Mouse (Mus musculus) liver, embryonic 15.5 days (tissue): Measurements from ENCODE around the gene Igfbp6. TPM values are rescaled to one million over a fixed set of nuclear protein-coding genes. Genes with fewer than 3 reads are reported as not detected.
A peak's percentile ranks its signal among the peaks of the same experiment; 100 is the strongest.
"Not testable (repeated sequence)": the region's sequence is repeated elsewhere in the genome, so short reads cannot be mapped to it uniquely, and the experiment has no call there.

Source experiments
- ATAC-seq: fragments of 200-750 bp; cut with Nextera tagmentation; 2 replicates; pipeline ENCODE4 v1.8.0; 2017; ENCODE audit warnings: moderate number of reproducible peaks, mild to moderate bottlenecking, moderate library complexity; ENCODE audit not compliant: insufficient read depth
- H3K27ac ChIP-seq: fragments of 300-500 bp; sonication (generic); replicated peaks from 2 replicates; pipeline ENCODE4 v1.5.1; 2015; ENCODE audit warnings: mild to moderate bottlenecking, inconsistent platforms
- H3K27me3 ChIP-seq: fragments of 300-500 bp; sonication (generic); 2 replicates; pipeline ENCODE4 v1.6.1; 2015; ENCODE audit warnings: mild to moderate bottlenecking, inconsistent platforms
- H3K36me3 ChIP-seq: fragments of 300-500 bp; sonication (generic); replicated peaks from 2 replicates; pipeline ENCODE4 v1.6.1; 2015; ENCODE audit warnings: moderate library complexity, mild to moderate bottlenecking, inconsistent platforms
- H3K4me1 ChIP-seq: fragments of 300-500 bp; sonication (generic); replicated peaks from 2 replicates; pipeline ENCODE4 v1.6.1; 2015; ENCODE audit warnings: inconsistent platforms
- H3K4me2 ChIP-seq: fragments of 300-500 bp; sonication (generic); 2 replicates; pipeline ENCODE4 v1.6.1; 2015; ENCODE audit warnings: moderate library complexity, mild to moderate bottlenecking, inconsistent platforms
- H3K4me3 ChIP-seq: fragments of 300-500 bp; sonication (generic); replicated peaks from 2 replicates; pipeline ENCODE4 v1.5.1; 2015; ENCODE audit warnings: mild to moderate bottlenecking, inconsistent platforms
- H3K9ac ChIP-seq: fragments of 300-500 bp; sonication (generic); 2 replicates; pipeline ENCODE4 v1.6.1; 2015; ENCODE audit warnings: moderate library complexity, mild to moderate bottlenecking, inconsistent platforms
- H3K9me3 ChIP-seq: fragments of 300-500 bp; sonication (generic); replicated peaks from 2 replicates; pipeline ENCODE4 v1.6.1; 2016; ENCODE audit warnings: inconsistent platforms
- WGBS: fragments of 180-500 bp; shearing (Covaris S2); methylation state at CpG from one replicate; pipeline ENCODE4 v1.1.7; 2015; ENCODE audit warnings: mixed read lengths; ENCODE audit not compliant: insufficient replicate concordance; 5-methylcytosine and 5-hydroxymethylcytosine counted together
- polyA plus RNA-seq: library from polyadenylated mRNA; unstranded; fragments of >200 nt; fragmentation: Nextera tagmentation; extraction: Ambion mirVana; gene quantifications from 2 replicates; pipeline ENCODE4 v1.2.1, GENCODE M21; 2015

Igfbp6 gene
- polyA plus RNA-seq, 1 experiment from 2014 or later, result 1.9 TPM

DNA sequence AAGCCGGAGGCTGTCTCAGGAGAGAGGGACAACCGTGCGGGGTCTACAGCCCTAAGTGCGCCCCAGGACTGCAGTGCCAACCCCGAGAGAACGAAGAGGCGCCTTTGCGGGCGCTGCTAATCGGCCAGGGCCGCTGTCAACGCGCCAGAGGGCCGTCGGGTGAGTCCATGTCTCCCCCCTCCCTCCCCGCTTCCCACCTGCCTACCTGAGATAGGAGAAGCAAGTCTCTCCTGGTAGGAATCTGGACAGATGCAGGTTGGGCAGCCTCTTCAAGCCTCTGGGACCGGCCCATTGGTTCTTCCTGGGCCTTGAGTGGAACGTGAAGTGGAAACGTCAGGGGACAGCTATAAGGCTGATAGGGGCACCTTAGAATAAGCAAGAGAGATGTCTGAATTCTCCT lies 564 bp downstream of the Igfbp6 start:
- Histone ChIP-seq H3K27me3 (peaks cover 51% of the 10 kb centered on the region), H3K4me3 (peak overlapping the region; percentile 20; the same call in 1 of the 2 replicates), H3K36me3 (no peaks in the 10 kb centered on the region), H3K9me3 (no peaks in the 10 kb centered on the region), H3K4me1 (peaks cover 31% of the 10 kb centered on the region), H3K9ac (no peak overlapping the region), H3K4me2 (peak overlapping the region; percentile 41), H3K27ac (no peak overlapping the region)
- ATAC-seq, result no peak
- WGBS, result 21% methylated on average over 19 of the region's 19 CpGs

DNA sequence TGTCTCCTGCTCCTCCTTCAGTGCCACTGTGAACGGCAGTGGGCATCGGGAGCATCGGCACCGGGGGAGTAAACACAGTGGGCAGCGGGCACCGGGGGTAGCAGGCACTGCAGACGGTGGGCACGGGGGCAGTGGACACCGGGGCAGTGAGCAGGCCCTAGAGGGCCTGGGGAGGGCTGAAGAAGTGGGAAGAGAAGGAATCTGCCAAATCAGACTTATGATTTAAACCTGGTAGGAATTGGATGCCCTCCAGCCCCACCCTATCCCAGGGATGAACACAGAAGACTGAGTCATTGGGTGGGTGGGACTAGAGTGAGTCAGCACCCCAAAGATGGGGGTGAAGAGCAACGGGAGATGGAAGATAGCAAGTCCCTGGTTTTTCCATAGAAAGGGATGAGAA lies 1.2 kb downstream of the Igfbp6 start:
- Histone ChIP-seq H3K27ac (no peak overlapping the region), H3K27me3 (peaks cover 51% of the 10 kb centered on the region), H3K4me1 (peaks cover 37% of the 10 kb centered on the region), H3K4me2 (no peak overlapping the region), H3K9ac (no peak overlapping the region), H3K9me3 (no peaks in the 10 kb centered on the region), H3K4me3 (no peak overlapping the region), H3K36me3 (no peaks in the 10 kb centered on the region)
- no peak for ATAC-seq
- WGBS, result 72% methylated on average over 10 of the region's 10 CpGs

DNA sequence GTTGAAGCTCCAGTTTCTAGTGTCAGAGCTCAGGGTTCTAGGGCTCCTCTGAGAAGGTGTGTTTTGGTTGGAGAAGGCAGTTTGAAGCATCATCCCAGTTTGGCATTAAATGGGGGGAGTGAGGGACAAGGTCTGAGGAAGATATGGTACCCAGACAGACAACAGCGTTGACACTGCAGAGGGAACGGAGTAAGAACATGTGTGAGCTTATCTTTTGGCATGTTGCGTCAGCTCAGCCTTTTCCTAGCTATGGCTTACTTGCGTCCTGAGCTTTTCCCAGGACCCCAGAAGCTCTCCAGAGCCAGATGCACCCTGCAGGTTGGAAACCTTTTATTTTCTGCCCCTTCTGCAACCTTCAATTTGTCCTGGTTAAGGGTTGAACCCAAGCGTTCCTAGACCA lies 1.9 kb downstream of the Igfbp6 start:
- Histone ChIP-seq H3K4me2 (no peak overlapping the region), H3K4me3 (no peak overlapping the region), H3K27ac (no peak overlapping the region), H3K9me3 (no peaks in the 10 kb centered on the region), H3K9ac (no peak overlapping the region), H3K36me3 (no peaks in the 10 kb centered on the region), H3K4me1 (peaks cover 45% of the 10 kb centered on the region), H3K27me3 (peaks cover 51% of the 10 kb centered on the region)
- WGBS, result 39% methylated on average over 5 of the region's 5 CpGs
- no peak for ATAC-seq

DNA sequence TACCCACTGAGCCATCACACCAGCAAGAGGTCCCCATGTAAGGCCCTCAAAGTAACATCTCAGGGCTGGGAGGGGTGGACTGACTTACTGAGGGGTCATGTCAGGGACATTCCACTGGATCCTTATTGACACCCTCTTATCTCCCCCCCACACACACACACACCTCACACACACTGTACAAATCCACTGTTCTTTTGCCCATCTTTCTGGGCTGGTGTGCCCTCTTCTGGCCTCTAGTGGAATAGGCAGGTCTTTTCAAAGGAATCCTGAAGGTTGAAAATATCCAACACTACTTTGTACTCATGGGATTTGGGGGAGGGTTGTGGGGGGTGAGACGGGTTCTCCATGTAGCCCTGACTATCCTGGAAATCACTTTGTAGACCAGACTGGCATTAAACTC lies 2.7 kb downstream of the Igfbp6 start:
- ATAC-seq, result no peak
- H3K4me1 ChIP-seq, result peaks cover 47% of the 10 kb centered on the region

DNA sequence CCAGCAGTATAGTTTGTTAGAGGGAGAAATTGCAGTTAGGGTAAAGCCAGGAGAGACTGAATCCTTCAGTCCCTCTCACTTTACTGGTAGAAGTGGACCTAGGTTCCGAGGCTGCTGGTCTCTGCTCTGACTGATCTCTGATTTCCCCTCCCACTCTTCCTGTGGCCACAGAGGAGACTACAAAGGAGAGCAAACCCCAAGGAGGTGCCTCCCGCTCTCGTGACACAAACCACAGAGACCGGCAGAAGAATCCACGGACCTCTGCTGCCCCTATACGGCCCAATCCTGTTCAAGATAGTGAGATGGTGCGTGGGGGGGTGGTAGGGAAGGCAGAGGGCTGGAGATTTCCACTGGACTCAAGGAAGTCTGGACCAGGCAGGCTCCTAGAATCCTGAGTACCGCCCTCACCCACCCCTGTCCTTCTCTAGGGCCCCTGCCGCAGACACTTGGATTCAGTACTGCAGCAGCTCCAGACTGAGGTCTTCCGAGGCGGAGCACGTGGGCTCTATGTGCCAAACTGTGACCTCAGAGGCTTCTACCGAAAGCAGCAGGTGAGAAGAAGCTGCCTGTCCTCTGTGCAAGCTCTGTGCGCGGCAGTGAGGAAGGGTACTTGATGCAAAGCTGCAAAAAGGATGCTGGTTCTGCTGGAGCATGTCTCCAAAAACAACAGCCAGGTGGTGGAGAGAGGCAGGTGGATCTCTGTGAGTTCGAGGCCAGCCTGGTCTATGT lies 3.7 kb downstream of the Igfbp6 start:
- H3K27me3 ChIP-seq, result peaks cover 35% of the 10 kb centered on the region
- no peak overlapping the region for H3K27ac ChIP-seq
- H3K4me3 ChIP-seq, result no peak overlapping the region
- 49% methylated on average over 16 of the region's 16 CpGs for WGBS
- no peaks in the 10 kb centered on the region for H3K9me3 ChIP-seq
- H3K4me1 ChIP-seq, result peaks cover 50% of the 10 kb centered on the region
- H3K36me3 ChIP-seq, result no peaks in the 10 kb centered on the region
- H3K4me2 ChIP-seq, result no peak overlapping the region
- H3K9ac ChIP-seq, result no peak overlapping the region
- ATAC-seq, result no peak

More for the DNA sequence above, 2.7 kb downstream of the Igfbp6 start:
- Histone ChIP-seq H3K27ac (no peak overlapping the region), H3K9me3 (no peaks in the 10 kb centered on the region), H3K9ac (no peak overlapping the region), H3K36me3 (no peaks in the 10 kb centered on the region), H3K4me3 (no peak overlapping the region), H3K4me2 (no peak overlapping the region), H3K27me3 (peaks cover 44% of the 10 kb centered on the region)
- 0% methylated on average over 1 of the region's 1 CpGs for WGBS

DNA sequence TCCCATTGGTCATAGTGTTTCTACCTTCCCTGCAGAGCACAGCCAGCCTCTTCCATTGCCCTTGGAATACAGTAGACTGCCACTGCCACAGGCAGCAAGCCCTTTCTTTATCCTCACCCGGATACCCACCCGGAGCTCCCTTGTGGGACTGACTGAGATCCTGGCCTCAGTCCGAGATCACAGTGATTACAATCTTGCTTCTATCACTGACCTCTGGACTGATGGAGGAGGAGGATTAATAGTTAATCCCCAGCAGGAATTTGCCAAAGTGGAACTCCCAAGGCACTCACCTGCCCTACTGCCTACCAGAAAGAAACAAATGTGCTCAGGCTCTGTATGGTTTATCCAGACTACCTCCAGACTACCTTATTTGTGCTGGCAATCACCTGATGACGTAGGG lies 5.4 kb downstream of the Igfbp6 start:
- Histone ChIP-seq H3K9ac (no peak overlapping the region), H3K4me2 (peak overlapping the region; percentile 78), H3K27ac (peak overlapping the region; percentile 89), H3K9me3 (no peaks in the 10 kb centered on the region), H3K4me3 (no peak overlapping the region), H3K36me3 (0 out of 2 replicates have a peak, but pooled peaks cover 1% of the 10 kb centered on the region), H3K4me1 (peaks cover 44% of the 10 kb centered on the region), H3K27me3 (peaks cover 17% of the 10 kb centered on the region)
- WGBS, result 68% methylated on average over 4 of the region's 4 CpGs
- ATAC-seq, result peak; percentile 5; the same call in 1 of the 2 replicates

DNA sequence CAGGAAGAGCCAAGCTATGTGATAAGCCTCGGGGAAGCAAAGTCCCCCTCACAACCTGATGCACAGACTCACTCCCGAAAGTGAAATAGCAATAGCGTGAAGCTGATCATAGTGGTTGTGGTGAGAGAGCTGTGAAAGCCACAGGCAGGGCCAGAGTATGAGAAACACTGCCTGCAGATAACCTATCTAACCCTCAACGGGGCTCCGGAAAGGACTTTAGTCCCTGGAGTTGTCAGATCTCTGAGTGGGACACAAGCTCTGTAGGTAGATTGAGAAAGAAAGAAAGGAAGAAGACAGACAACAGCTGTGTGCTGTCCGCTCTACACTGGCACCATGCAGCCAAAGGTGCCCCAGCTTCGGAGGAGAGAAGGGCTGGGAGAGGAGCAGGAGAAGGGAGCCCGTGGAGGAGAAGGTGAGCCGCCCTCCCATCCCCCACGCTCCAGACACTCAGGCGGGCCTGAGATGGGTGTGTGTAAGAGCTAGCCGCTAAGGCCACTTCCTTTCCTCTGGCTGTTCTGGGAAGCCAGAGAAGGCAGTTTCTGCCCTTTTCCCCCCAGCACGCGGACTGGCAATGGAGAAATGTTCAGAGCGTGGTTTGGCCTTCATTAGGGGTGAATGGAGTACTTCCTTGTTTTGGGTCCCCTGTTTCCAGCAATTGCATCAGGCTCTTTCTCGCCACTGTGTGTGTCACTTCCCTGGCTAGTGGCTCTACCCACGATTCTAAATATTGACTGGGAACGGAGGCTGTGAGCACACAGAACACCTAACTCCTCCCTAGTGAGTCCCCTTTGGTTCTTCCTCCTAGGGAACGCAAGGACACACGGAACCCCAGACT lies 6.4 kb downstream of the Igfbp6 start, which contains the start of gene Soat2:
Gene Soat2 (plus strand): TSS at position 226 of the 835 bp plus-strand sequence.
- peaks cover 41% of the 10 kb centered on the region for H3K4me1 ChIP-seq
- H3K9ac ChIP-seq, result peak within 1 kb of the TSS; percentile 62
- WGBS, result 7% methylated on average over 20 of the region's 20 CpGs

DNA sequence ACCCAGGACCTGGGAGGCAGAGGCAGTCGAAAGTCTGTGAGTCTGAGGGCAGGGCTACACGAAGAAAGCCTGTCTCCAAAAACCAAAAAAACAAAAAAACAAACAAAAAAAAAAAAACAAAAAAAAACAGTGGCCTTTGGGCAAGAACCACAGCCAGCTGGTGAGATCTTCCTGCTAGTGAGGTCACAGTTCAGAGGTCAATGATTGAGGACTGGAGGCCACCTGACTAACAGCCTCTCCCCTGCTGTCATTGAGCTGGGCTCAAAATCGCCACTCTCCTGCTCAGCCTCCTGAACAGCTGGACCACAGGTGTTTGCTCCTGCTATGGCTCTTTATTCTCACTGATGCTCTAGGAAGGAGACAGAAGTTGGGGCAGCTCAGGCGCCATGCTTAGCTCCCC lies 8.5 kb downstream of the Igfbp6 start:
- no peak for ATAC-seq
- H3K4me3 ChIP-seq, result no peak overlapping the region
- H3K4me2 ChIP-seq, result no peak overlapping the region
- WGBS, result 59% methylated on average over 4 of the region's 4 CpGs
- H3K27ac ChIP-seq, result no peak overlapping the region
- H3K9me3 ChIP-seq, result no peaks in the 10 kb centered on the region
- 0 out of 2 replicates have a peak, but pooled peaks cover 14% of the 10 kb centered on the region for H3K36me3 ChIP-seq
- H3K9ac ChIP-seq, result no peak overlapping the region
- no peaks in the 10 kb centered on the region for H3K27me3 ChIP-seq
- peaks cover 34% of the 10 kb centered on the region for H3K4me1 ChIP-seq

More for the DNA sequence above, 6.4 kb downstream of the Igfbp6 start, which contains the start of gene Soat2:
- Histone ChIP-seq H3K4me2 (peak within 1 kb of the TSS; percentile 78), H3K9me3 (no peaks in the 10 kb centered on the region), H3K27me3 (peaks cover 8% of the 10 kb centered on the region), H3K36me3 (0 out of 2 replicates have a peak, but pooled peaks cover 2% of the 10 kb centered on the region), H3K27ac (peak within 1 kb of the TSS; percentile 89), H3K4me3 (peak within 1 kb of the TSS; percentile 56)
- peak; percentile 77 for ATAC-seq

DNA sequence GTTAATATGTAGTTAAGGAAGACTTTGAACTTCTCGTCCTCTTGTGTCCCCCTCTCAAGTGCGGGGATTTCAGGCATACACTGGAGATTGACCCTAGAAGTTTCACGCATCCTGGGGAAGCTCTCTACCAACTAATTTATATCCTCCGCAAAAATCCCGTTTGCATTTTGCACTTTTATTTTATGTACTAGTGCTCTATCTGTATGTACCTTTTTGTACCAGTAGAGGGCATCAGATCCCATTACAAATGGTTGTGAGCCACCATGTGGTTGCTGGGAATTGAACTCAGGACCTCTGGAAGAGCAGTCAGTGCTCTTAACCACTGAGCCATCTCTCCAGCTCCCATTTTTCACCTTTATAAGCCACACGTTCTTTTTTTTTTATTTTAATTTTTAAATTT lies 10.8 kb downstream of the Igfbp6 start:
- not testable (repeated sequence) for ATAC-seq, H3K9ac ChIP-seq, H3K27me3 ChIP-seq, H3K4me3 ChIP-seq, H3K9me3 ChIP-seq, H3K4me2 ChIP-seq, H3K27ac ChIP-seq
- Histone ChIP-seq H3K36me3 (0 out of 2 replicates have a peak, but pooled peaks cover 14% of the 10 kb centered on the region), H3K4me1 (peaks cover 18% of the 10 kb centered on the region)
- 76% methylated on average over 6 of the region's 6 CpGs for WGBS

DNA sequence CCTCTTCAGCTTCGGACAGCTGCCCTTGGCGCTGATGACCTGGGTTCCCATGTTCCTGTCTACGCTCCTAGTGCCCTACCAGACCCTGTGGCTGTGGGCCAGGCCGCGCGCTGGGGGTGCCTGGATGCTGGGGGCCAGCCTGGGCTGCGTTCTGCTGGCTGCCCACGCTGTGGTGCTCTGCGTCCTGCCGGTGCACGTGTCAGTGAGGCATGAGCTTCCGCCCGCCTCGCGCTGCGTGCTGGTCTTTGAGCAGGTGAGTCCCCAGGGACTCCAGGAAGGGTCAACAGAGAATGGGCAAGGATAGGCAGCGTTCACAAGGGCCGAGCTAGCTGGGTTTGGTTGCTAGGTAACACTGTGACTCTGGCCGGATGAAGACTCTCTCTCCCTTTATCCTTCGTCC lies 12.7 kb downstream of the Igfbp6 start:
- no peaks in the 10 kb centered on the region for H3K27me3 ChIP-seq
- H3K9me3 ChIP-seq, result no peaks in the 10 kb centered on the region
- ATAC-seq, result 0 out of 2 replicates have a peak, but pooled peaks have one; percentile 10
- H3K36me3 ChIP-seq, result peaks cover 16% of the 10 kb centered on the region; the same call in 1 of the 2 replicates
- H3K9ac ChIP-seq, result no peak overlapping the region
- 70% methylated on average over 20 of the region's 20 CpGs for WGBS
- no peak overlapping the region for H3K27ac ChIP-seq
- H3K4me1 ChIP-seq, result peaks cover 4% of the 10 kb centered on the region
- no peak overlapping the region for H3K4me3 ChIP-seq
- H3K4me2 ChIP-seq, result no peak overlapping the region
